Mouse (Mus musculus) heart, embryonic 11.5 days (tissue): Measurements from ENCODE around the gene 2700049A03Rik. TPM values are rescaled to one million over a fixed set of nuclear protein-coding genes. Genes with fewer than 3 reads are reported as not detected.

Experiments used
- ATAC-seq: fragments of 200-750 bp; cut with Nextera tagmentation; replicated peaks from 2 replicates; pipeline ENCODE4 v1.8.0; 2017; ENCODE audit warnings: moderate library complexity; ENCODE audit not compliant: insufficient number of reproducible peaks, low FRiP score, low TSS enrichment
- H3K27ac ChIP-seq: fragments of 300-500 bp; sonication (generic); 2 replicates; pipeline ENCODE4 v1.5.1; 2014; ENCODE audit warnings: mild to moderate bottlenecking, low read depth, low read length
- H3K27me3 ChIP-seq: fragments of 300-500 bp; sonication (generic); 2 replicates; pipeline ENCODE4 v1.6.1; 2014; ENCODE audit warnings: mild to moderate bottlenecking, low read length, mixed read lengths; ENCODE audit not compliant: control insufficient read depth, insufficient read depth
- H3K36me3 ChIP-seq: fragments of 300-500 bp; sonication (generic); 2 replicates; pipeline ENCODE4 v1.6.1; 2014; ENCODE audit warnings: mild to moderate bottlenecking, low read length, moderate library complexity, mixed read lengths; ENCODE audit not compliant: control insufficient read depth, insufficient read depth
- H3K4me1 ChIP-seq: fragments of 300-500 bp; sonication (generic); 2 replicates; pipeline ENCODE4 v1.6.1; 2014; ENCODE audit warnings: low read length; ENCODE audit not compliant: control insufficient read depth, insufficient read depth
- H3K4me2 ChIP-seq: fragments of 300-500 bp; sonication (generic); 2 replicates; pipeline ENCODE4 v1.6.1; 2014; ENCODE audit warnings: mild to moderate bottlenecking, moderate library complexity
- H3K4me3 ChIP-seq: fragments of 300-500 bp; sonication (generic); 2 replicates; pipeline ENCODE4 v1.5.1; 2014; ENCODE audit warnings: low read depth, low read length
- H3K9ac ChIP-seq: fragments of 300-500 bp; sonication (generic); 2 replicates; pipeline ENCODE4 v1.6.1; 2014; ENCODE audit warnings: mild to moderate bottlenecking, low read depth, low read length, moderate library complexity
- H3K9me3 ChIP-seq: fragments of 300-500 bp; sonication (generic); replicated peaks from 2 replicates; pipeline ENCODE4 v1.6.1; 2016; ENCODE audit warnings: low read length; ENCODE audit not compliant: control insufficient read depth
- WGBS: fragments of 180-500 bp; shearing (Covaris S2); extraction: QIAGEN DNeasy Blood & Tissue Kit; methylation state at CpG from one replicate; pipeline ENCODE4 v1.1.7; 2014; ENCODE audit not compliant: insufficient replicate concordance; 5-methylcytosine and 5-hydroxymethylcytosine counted together
- polyA plus RNA-seq: library from polyadenylated mRNA; unstranded; fragments of >200 nt; fragmentation: Nextera tagmentation; extraction: Ambion mirVana; gene quantifications from 2 replicates; pipeline ENCODE4 v1.2.1, GENCODE M21; 2014

Gene 2700049A03Rik
- polyA plus RNA-seq, 1 experiment from 2014 or later, result 15.4 TPM

DNA sequence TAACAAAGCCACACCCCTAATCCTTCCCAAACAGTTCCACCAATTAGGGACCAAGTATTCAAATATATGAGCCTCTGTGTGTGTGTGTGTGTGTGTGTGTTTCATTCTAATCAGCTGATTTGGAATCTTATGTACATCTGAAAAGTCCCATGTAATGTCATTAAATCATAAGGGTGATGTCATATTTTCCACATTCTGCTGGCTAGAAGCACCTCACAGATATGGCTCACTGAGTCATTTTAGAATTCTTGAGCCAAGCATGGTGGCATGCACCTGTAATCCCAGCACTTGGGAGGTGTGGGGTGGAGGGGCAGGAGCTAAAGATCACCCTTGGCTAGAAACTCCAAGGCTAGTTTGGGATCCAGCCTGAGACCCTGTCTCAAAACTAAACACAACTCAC, 148.8 kb downstream of the 2700049A03Rik start:
- H3K4me2 ChIP-seq, result no peak overlapping the region
- no peaks in the 10 kb centered on the region for H3K36me3 ChIP-seq
- no peaks in the 10 kb centered on the region for H3K27me3 ChIP-seq
- no peak for ATAC-seq
- H3K4me1 ChIP-seq, result no peaks in the 10 kb centered on the region
- no peak overlapping the region for H3K27ac ChIP-seq
- no peak overlapping the region for H3K9ac ChIP-seq
- H3K9me3 ChIP-seq, result no peaks in the 10 kb centered on the region; the same call in 1 of the 2 replicates
- no peak overlapping the region for H3K4me3 ChIP-seq

GRCm38 (mm10) chr12:71290460-71290859, 153.8 kb downstream of the 2700049A03Rik start:
- H3K4me2 ChIP-seq, result no peak overlapping the region
- no peak overlapping the region for H3K9ac ChIP-seq
- ATAC-seq, result no peak
- no peaks in the 10 kb centered on the region for H3K36me3 ChIP-seq
- no peaks in the 10 kb centered on the region for H3K27me3 ChIP-seq
- H3K9me3 ChIP-seq, result no peaks in the 10 kb centered on the region
- H3K4me3 ChIP-seq, result no peak overlapping the region
- H3K4me1 ChIP-seq, result no peaks in the 10 kb centered on the region
- WGBS, result 38% methylated on average over 2 of the region's 2 CpGs
- no peak overlapping the region for H3K27ac ChIP-seq

Other genes starting within 250 kb of the 2700049A03Rik start
- 201 and 216 TPM in 2 replicates for gene Actr10, start 199.0 kb upstream of the 2700049A03Rik start, polyA plus RNA-seq
- gene Psma3, start 162.2 kb upstream of the 2700049A03Rik start, polyA plus RNA-seq, result 464 and 474 TPM in 2 replicates
- gene Arid4a, start 120.9 kb upstream of the 2700049A03Rik start, polyA plus RNA-seq, result 27.1 and 28.8 TPM in 2 replicates
- gene Tomm20l, start 25.4 kb upstream of the 2700049A03Rik start, polyA plus RNA-seq, result 0.44 and 0.63 TPM in 2 replicates
- 107 and 118 TPM in 2 replicates for gene Timm9, start 164 bp upstream of the 2700049A03Rik start, polyA plus RNA-seq
- 10.7 and 11.1 TPM in 2 replicates for gene Dact1, start 173.0 kb downstream of the 2700049A03Rik start, polyA plus RNA-seq